Mouse (Mus musculus) liver, embryonic 14.5 days (tissue): Measurements from ENCODE around the gene Mpdu1.

Experiments used
- CTCF ChIP-seq: IDR thresholded peaks from 2 replicates; pipeline ENCODE4 v1.5.1; 2016; ENCODE audit warnings: antibody characterized with exemption, low read depth, control low read depth
- EP300 ChIP-seq: IDR thresholded peaks from 2 replicates; pipeline ENCODE4 v1.6.1; 2016; ENCODE audit warnings: antibody characterized with exemption, low read depth

GRCm38 (mm10) chr11:69645860-69646259 lies 16.6 kb downstream of the Mpdu1 start:
- TF ChIP-seq CTCF (no peak), EP300 (no peak)
